Mouse (Mus musculus): Measurements from ENCODE around the gene Plrg1.

Plrg1 gene

DNA sequence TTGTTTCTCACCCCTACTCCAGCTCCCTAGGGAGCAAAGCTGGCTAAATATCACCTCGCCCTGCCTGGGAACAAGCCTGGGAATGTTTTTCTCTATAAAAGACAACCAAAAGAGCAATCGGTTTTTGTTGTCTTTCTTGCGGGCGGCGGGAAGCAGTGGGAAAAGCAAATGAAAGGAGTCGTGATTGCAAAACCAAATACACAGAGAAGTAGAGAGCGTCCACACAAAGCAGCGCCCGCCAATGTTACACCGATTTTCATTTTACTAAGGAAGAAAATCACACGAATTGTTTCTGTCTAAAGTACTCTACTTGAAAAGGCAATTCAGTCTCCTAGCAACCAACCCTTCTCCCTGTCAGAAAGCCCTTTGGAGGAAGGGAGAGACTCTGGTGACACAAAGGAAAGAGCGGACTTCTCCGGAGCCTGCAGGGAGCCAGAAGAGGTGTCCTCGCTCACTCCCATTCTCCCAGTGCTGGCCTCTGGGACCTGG lies 43.3 kb downstream of the Plrg1 start:
- no peak for TF ChIP-seq GATA4 (IDR thresholded peaks at IDR 0.05; ENCODE audit: insufficient replicate concordance, low read length)

- TF ChIP-seq GATA4 (IDR thresholded peaks at IDR 0.05; ENCODE audit: insufficient replicate concordance, low read length): no peak
Measured at GRCm38 (mm10) chr3:83099139-83099538, 43.8 kb downstream of the Plrg1 start.

GRCm38 (mm10) chr3:83099651-83100050 lies 44.3 kb downstream of the Plrg1 start:
- TF ChIP-seq GATA4 (IDR thresholded peaks at IDR 0.05; ENCODE audit: insufficient replicate concordance, low read length): no peak

- no peak for TF ChIP-seq GATA4 (IDR thresholded peaks at IDR 0.05; ENCODE audit: insufficient replicate concordance, low read length)
Measured at GRCm38 (mm10) chr3:83102286-83102685, 47.0 kb downstream of the Plrg1 start.

DNA sequence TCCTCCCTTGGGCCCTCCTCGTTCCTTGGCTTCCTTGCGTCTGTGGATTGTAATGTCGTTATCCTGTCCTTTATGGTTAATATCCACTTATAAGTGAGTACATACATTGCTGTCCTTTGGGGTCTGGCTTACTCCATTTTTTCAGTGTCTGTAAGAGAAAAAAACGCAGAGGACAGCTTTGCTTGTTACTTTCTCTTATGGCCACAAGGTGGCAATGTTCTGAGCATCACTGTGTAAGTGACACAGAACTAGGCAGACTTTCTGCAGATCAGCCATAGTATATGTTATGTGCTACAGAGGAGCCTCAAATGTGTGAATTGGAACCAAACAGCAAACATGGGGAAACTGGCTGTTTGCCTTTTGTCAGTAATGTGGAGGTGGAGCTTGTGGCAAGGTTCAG lies 54.8 kb downstream of the Plrg1 start:
- TF ChIP-seq GATA4 (IDR thresholded peaks at IDR 0.05; ENCODE audit: insufficient replicate concordance, low read length): no peak

DNA sequence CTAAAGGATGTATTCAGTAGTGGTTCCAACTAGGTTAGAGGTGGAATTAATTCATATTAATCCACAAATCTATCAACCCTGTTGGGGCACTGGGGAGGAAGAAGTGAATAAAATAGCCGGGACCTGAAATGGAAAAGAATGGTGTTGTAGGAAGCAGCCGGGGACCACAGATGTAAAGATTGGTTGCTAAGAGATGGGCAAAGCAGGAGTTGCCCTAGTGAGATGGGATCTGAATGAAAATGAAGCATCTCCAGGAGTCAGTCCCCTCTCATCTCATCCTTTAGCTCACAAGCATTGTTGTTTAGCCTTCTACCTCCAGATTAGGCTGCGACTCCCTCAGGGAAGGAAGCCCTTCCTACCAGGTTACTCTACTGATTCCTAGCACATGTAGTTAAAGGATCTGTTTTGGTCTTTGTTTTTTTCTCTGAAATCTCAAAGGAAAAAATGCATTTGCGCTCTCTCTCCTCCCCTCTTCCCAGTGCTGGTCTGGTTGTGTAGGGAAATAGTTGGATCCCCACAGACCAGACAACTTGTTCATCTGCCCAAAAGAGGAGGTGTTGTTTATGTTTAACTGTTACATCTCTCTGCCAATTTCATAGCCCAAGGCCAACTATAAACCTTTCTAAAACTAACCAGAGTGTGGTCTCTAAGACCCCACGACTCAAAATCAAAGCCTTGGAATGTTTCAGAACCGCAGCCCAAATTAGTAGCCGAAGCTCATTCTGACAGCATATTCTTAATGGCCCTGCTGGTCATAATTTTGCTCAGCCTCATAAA lies 56.4 kb downstream of the Plrg1 start:
- TF ChIP-seq GATA4 (IDR thresholded peaks at IDR 0.05; ENCODE audit: insufficient replicate concordance, low read length): no peak

DNA sequence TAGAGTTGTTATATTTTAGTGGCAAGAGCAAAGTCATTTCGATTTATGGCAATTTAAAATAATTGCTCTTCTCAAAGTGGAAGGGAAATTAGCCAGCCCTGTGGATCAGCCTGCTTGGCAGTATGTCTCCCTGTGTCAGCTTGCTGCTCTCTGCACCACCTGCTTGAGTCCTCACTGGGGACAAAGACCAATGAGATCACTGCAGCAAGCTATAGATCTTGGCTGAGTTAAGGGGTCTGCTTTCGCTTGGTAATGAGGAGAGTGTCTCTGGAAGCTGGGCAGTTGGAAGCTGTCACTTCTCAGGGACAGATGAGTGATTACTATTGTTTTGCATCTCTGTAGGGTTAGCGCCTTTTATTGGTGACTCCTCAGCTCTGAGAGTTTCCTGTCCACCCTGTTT lies 57.5 kb downstream of the Plrg1 start:
- TF ChIP-seq GATA4 (IDR thresholded peaks at IDR 0.05; ENCODE audit: insufficient replicate concordance, low read length): no peak

GRCm38 (mm10) chr3:83114946-83115345 lies 59.6 kb downstream of the Plrg1 start:
- no peak for TF ChIP-seq GATA4 (IDR thresholded peaks at IDR 0.05; ENCODE audit: insufficient replicate concordance, low read length)

- TF ChIP-seq GATA4 (IDR thresholded peaks at IDR 0.05; ENCODE audit: insufficient replicate concordance, low read length): no peak
Measured at GRCm38 (mm10) chr3:83117592-83117991, 62.3 kb downstream of the Plrg1 start.
